Mouse (Mus musculus): ENCODE data around the gene Acox2.

The Acox2 gene

GRCm38 (mm10) chr14:8214299-8215207, 44.6 kb downstream of the Acox2 start:
- DNase-seq (ENCODE audit: low spot score in 2 of 2): peak; percentile 52 to 78

- peak; percentile 94 to 97 for DNase-seq (ENCODE audit: low spot score in 2 of 2)
These were observed 45.3 kb downstream of the Acox2 start, which contains the start of gene Kctd6 for GRCm38 (mm10) chr14:8213803-8214224. Kctd6 (plus strand) TSS chr14:8214140.

GRCm38 (mm10) chr14:8212996-8213395, 46.2 kb downstream of the Acox2 start:
- no peak for DNase-seq (ENCODE audit: low spot score in 2 of 2)

- DNase-seq (ENCODE audit: low spot score in 2 of 2): no peak
These were observed 49.3 kb downstream of the Acox2 start for GRCm38 (mm10) chr14:8209896-8210295.

GRCm38 (mm10) chr14:8208876-8209275, 50.3 kb downstream of the Acox2 start:
- DNase-seq (ENCODE audit: low spot score in 2 of 2): peak in 1 of 2 experiments; percentile 51

- DNase-seq (ENCODE audit: low spot score in 2 of 2): no peak
These were observed 51.6 kb downstream of the Acox2 start for GRCm38 (mm10) chr14:8207543-8207942.

- no peak for DNase-seq (ENCODE audit: low spot score in 2 of 2)
These were observed 52.0 kb downstream of the Acox2 start for GRCm38 (mm10) chr14:8207105-8207504.

- no peak for DNase-seq (ENCODE audit: low spot score in 2 of 2)
These were observed 52.8 kb downstream of the Acox2 start for GRCm38 (mm10) chr14:8206179-8206910.

- no peak for DNase-seq (ENCODE audit: low spot score in 2 of 2)
These were observed 57.4 kb downstream of the Acox2 start for GRCm38 (mm10) chr14:8201715-8202114.

GRCm38 (mm10) chr14:8200769-8201168, 58.4 kb downstream of the Acox2 start:
- DNase-seq (ENCODE audit: low spot score in 2 of 2): no peak

- DNase-seq (ENCODE audit: low spot score in 2 of 2): no peak
These were observed 66.4 kb downstream of the Acox2 start for GRCm38 (mm10) chr14:8192727-8193126.

GRCm38 (mm10) chr14:8191331-8191965, 67.7 kb downstream of the Acox2 start:
- DNase-seq (ENCODE audit: low spot score in 2 of 2): no peak

- no peak for DNase-seq (ENCODE audit: low spot score in 2 of 2)
These were observed 68.6 kb downstream of the Acox2 start for GRCm38 (mm10) chr14:8190556-8190955.

GRCm38 (mm10) chr14:8186278-8187045, 72.7 kb downstream of the Acox2 start:
- peak in 1 of 2 experiments; percentile 34 for DNase-seq (ENCODE audit: low spot score in 2 of 2)

- DNase-seq (ENCODE audit: low spot score in 2 of 2): no peak
These were observed 75.8 kb downstream of the Acox2 start for GRCm38 (mm10) chr14:8183330-8183729.

GRCm38 (mm10) chr14:8180371-8181035, 78.7 kb downstream of the Acox2 start:
- DNase-seq (ENCODE audit: low spot score in 2 of 2): no peak

GRCm38 (mm10) chr14:8176251-8176650, 82.9 kb downstream of the Acox2 start:
- no peak for DNase-seq (ENCODE audit: low spot score in 2 of 2)

Measured in frontal cortex, postnatal 10 days (tissue).